Mouse (Mus musculus): ENCODE data around the gene Ccdc114.
"Not testable (repeated sequence)": the region's sequence is repeated elsewhere in the genome, so short reads cannot be mapped to it uniquely, and the experiment has no call there.

Ccdc114 gene

DNA sequence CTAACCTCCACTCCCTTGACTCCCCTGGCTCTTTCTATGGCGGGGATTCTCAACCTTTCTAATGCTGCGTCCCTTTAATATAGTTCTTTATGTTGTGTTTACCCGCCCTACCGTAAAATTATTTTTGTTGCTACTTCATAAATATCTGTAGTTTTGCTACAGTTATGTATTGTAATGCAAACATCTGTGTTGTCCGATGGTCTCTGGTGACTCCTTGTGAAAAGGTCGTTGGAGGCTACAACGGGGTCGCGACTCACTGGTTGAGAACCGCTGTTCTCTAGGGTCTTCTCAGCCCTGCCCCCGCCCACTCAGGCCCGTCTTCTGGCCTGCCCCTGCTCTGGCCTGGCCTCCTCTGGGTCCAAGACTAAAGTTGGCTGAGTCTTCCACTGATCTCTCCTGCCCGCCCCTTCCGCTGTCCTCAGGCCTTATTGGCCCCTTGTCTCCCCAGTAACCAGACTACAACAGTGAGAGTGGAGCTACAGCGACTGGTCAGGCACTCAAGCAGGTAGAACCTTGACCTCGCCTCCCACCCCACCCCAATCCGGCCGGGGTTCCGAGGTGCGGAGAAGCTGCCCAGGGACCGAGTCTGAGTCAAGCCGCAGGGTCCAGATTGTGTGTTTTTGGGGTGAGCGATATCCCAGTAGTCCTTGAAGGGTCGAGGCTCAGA, at the start of gene Ccdc114:
Ccdc114 (plus strand) TSS at position 311 of the 667 bp plus-strand sequence.
- peak; percentile 91 for DNase-seq

DNA sequence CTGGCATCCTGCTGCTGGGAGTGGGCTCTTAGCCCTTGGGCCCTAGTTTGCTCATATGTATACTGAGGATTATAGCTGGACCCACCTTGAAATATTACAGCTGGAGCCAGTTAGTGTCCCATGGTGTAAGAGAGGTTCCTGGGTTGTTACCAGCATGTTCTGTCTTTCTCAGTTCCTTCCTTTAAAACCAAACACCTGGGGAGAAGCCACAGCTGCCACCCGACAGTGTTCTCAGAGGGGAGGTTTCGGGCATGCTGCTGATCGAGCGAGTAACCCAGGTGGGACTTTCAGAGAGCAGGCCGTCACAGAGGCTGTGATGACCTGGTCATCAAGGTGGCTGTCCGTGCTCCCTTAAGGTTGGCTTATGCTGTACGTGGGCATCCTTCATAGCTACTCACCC, 47.0 kb upstream of the Ccdc114 start:
- DNase-seq, result no peak

DNA sequence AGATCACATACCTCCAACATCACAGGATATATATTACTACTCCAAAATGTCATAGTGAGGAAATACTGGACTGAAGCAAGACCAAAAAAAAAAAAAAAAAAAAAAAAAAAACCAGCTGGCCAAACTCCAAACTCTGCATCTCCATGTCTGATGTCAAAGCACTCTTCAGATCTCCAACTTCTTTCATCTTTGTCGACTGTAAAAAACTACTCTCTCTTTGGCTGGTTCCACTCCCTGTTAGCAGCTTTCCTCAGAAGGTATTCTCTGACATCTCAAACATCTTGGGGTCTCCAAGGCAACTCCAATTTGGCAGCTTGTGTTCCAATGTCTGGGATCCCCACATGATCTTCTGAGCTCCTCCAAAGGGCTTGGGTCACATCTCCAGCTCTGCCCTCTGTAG, 45.6 kb upstream of the Ccdc114 start, which contains the start of gene Grin2d:
Grin2d (minus strand) TSS at position 101 of the 400 bp plus-strand sequence.
- DNase-seq, result not testable (repeated sequence)

GRCm38 (mm10) chr7:45880531-45880930, 43.3 kb upstream of the Ccdc114 start:
- DNase-seq, result no peak

GRCm38 (mm10) chr7:45881011-45881410, 42.9 kb upstream of the Ccdc114 start:
- DNase-seq, result no peak

DNA sequence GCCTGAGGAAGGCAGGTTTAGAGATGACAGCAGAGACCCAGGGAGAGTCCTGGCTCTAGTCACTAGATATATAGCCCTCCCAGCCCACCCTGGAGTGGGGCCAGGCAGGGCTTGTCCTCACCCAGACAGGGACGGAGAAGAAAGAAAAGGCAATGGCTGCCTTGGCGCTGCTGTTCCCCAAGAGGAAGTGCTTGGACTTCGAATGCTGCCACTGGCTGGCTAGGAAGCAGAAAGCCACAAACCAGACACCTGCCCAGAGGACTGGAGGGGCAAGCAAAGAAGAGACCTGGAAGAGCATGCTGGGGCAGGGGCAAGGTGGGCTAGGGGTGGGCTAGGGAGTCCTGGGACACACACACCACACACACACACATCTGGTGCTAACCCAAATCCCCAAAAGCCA, 36.6 kb upstream of the Ccdc114 start:
- no peak for DNase-seq

GRCm38 (mm10) chr7:45892651-45893050, 31.2 kb upstream of the Ccdc114 start:
- no peak for DNase-seq

DNA sequence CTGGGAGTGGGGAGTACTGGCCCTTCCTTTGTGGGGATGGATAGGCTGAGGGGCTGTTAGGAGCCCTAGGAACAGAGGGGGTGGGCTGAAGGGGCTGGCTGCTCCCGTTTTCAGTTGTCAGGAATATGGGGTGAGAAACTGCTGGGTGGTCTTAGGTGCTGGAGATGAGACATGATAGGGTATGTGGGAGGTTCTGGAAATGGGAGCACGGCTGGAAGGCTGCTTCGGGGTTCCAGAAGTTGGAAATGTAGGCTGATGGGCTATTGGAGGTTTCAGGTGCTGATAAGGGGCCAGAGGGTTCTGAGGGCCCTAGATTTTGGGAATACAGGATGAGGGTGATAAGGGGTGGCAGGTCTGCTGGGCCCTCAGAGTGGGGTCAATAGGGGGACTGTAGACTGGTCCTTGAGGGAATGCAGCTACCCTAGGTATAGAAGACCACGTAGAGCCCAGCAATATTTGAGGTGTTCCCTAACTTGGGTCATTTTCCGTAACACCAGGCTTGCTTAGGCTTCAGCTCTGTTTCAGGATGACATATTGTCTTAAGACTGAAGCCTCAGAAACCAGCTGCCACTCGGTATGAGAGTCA, 27.8 kb upstream of the Ccdc114 start:
- DNase-seq, result no peak

DNA sequence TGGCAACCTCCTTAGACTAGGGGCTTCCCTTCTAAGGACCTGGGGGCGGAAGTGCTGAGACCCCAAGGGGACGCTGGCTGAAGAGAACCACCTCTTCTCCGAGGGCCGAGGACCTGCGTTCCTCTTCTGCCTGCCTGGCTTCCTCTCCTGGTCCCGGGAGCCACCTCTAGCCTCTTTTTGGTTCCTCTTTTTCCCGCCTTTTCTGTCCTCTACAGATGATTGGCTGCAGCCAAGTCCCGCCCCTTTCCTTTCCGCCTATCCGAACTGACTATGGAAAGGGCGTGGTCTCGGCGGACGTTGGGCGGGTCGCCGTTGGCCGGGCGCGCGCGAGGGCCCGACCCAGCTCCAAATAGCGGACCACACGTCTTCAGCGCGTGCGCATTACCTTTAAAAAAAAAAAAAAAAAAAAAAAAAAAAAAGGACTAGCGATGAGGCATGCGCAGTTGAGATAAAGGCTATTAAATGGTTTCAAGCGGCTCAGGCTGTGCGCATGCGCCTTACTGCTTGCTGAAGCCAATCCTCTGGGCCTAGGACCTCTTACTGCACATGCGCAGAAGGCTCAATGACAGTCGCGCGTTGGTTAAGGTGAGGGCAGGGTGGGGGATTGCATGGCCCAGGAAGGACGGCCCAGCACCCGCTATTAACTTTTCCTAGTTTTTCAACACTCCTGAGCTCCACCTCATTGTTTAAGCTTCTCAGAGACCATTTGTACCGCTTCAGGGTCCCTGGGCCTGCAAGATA, 27.2 kb upstream of the Ccdc114 start, which contains the start of the genes Syngr4 and Tmem143:
Syngr4 (minus strand) TSS at position 198 of the 741 bp plus-strand sequence.
Tmem143 (plus strand) TSS at position 425 of the 741 bp plus-strand sequence.
- peak; percentile 98 for DNase-seq

- peak; percentile 83 for DNase-seq
These were observed 26.6 kb upstream of the Ccdc114 start for GRCm38 (mm10) chr7:45897258-45897757.

DNA sequence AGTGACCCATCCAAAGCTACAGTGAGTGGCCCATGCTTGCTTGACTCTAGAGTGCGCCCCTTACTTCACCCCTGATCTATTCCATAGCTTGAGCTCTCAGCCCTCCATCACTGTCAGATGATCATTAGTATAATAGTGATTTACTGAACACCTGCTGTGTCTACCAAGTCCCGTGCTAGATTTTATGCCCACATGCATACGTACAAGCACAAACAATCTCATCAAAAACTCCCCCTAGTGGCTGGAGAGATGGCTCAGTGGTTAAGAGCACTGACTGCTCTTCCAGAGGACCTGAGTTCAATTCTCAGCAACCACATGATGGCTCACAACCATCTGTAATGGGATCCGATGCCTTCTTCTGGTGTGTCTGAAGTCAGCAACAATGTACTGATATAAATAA, 25.7 kb upstream of the Ccdc114 start:
- not testable (repeated sequence) for DNase-seq

- DNase-seq, result peak; percentile 29
These were observed 22.3 kb upstream of the Ccdc114 start for GRCm38 (mm10) chr7:45901562-45901961.

DNA sequence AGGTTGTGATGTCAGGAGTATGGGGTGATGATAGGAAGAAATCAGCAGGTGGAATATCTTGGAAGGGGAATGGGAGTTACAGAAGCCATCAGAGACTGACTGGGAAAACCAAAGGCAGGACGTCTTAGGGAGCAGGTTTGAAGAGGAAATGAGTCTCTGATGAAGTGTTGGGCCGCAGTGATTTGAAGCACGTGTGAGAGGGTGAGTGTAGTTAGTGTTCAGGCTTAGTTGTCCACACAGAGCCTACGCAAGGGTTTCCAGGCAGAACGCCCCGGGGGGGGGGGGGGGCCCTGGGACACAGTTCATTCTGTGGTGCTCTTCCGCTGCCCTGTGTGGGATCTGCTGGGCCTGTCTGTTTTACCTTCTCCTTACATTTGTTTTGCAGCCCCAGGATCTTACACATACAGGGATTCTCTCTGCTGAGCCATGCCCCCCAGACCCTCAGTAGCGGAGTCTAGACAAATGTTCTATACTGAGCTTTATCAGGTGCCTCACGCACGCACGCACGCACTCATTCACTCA, 21.3 kb upstream of the Ccdc114 start:
- DNase-seq, result no peak

GRCm38 (mm10) chr7:45906622-45907021, 17.2 kb upstream of the Ccdc114 start:
- no peak for DNase-seq

GRCm38 (mm10) chr7:45908384-45908783, 15.5 kb upstream of the Ccdc114 start:
- DNase-seq, result no peak

DNA sequence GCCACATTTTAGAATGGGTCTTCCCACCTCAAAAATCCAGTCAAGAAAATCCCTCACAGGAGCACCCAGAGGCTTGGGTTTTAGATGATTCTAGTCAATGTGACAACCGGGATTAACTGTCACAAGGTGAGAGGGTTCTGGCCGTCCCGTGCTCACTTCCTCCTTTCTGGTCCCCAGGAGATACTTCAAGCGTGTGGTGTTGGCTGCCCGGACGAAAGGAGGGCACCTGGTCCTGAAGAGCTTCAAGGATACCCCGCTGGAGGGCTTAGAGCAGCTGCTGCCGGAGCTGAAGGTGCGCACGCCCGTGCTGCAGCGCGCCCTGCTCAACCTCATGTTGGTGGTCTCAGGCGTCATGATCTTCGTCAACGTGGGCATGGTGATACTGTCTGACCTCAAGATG, 14.7 kb upstream of the Ccdc114 start:
- DNase-seq, result no peak

- DNase-seq, result no peak
These were observed 9.8 kb upstream of the Ccdc114 start for GRCm38 (mm10) chr7:45914067-45914466.

DNA sequence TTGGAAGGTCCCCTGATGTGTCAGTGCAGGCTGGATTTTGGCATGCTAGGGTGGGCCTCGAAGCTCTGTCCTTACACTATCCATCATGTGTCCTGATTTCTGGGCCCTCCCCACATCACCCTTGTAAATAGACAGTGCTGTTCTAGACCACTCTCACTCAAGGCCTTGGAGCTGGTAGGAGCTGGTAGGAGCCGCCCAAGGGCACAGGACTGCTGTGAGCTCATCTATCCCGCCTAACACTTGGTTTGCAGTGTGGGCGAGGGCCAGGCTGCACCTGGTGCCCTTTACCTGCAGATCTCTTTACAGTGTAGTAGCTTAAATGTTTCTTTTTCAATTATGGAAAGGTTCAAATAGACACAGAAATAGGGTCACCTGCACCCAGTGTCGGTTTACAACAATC, 8.9 kb upstream of the Ccdc114 start:
- no peak for DNase-seq

GRCm38 (mm10) chr7:45916056-45917003, 7.5 kb upstream of the Ccdc114 start:
- peak; percentile 89 for DNase-seq

DNA sequence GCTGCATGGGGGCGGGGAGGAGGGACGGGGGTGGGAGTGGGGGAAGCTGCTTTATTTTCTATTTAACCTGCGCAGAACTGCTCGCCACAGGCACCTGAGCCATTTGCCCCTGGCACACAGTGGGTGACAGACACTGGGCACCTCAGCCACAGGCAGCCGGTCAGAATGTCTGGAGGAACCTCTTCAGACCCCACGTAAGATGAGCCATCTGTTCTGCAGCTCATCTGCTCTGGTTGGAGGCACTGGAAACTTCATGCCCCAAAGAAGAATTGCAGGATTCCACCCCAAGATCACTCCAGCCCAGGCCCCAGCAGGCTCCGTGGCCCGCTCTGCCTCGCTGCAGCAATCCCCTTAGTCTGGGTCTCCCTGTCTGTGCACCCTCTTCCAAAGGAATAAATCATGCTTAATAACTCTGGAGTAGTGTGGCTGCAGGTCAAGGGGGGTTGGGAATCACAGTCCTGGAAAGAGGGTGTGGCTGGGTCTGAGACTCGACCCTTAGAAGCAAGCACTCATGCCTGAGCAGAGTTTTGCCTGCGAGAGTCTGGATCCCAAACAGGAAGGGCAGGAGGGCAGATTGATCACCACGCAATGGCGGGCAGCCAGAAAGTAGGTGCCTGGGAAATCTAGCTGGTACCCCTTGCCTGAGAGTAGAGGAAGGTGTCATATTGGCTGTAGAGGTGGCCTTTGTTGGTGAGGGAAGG, 6.7 kb upstream of the Ccdc114 start:
- DNase-seq, result peak; percentile 48

GRCm38 (mm10) chr7:45917926-45918325, 5.9 kb upstream of the Ccdc114 start:
- no peak for DNase-seq
